Mouse (Mus musculus) small intestine, adult 2 months (tissue): ENCODE results near the gene Mtap.

Experiments
- CTCF ChIP-seq: fragments of 200-500 bp; IDR thresholded peaks from 2 replicates; pipeline ENCODE4 v1.5.1; 2012; ENCODE audit warnings: low read depth, mild to moderate bottlenecking, control low read depth, inconsistent platforms, low read length, moderate library complexity, mixed read lengths; ENCODE audit not compliant: insufficient replicate concordance, insufficient read length; ENCODE audit errors: extremely low read depth
- POLR2A ChIP-seq: fragments of 200-500 bp; IDR thresholded peaks from 2 replicates; pipeline ENCODE4 v1.6.1; 2012; ENCODE audit warnings: low read depth, mild to moderate bottlenecking, control low read depth, inconsistent platforms, low read length, moderate library complexity

- TF ChIP-seq POLR2A (no peak), CTCF (no peak)
Measured at GRCm38 (mm10) chr4:89195481-89195880, 58.6 kb downstream of the Mtap start.
